Mouse (Mus musculus) ES-E14 (cell line): ENCODE data around the gene Spem2.
"Not testable (repeated sequence)": the region's sequence is repeated elsewhere in the genome, so short reads cannot be mapped to it uniquely, and the experiment has no call there.

Source experiments
- CHD2 ChIP-seq: IDR thresholded peaks from 2 replicates; pipeline ENCODE4 v1.6.1; 2014; ENCODE audit warnings: mild to moderate bottlenecking, low read depth, low read length, inconsistent platforms
- HCFC1 ChIP-seq: IDR thresholded peaks from 2 replicates; pipeline ENCODE4 v1.6.1; 2012; ENCODE audit warnings: low read length, inconsistent platforms, borderline replicate concordance; ENCODE audit not compliant: insufficient read depth
- MAFK ChIP-seq: IDR thresholded peaks from 2 replicates; pipeline ENCODE4 v1.6.1; 2014; ENCODE audit warnings: mild to moderate bottlenecking, low read depth, low read length, inconsistent platforms; ENCODE audit not compliant: insufficient read depth
- ZC3H11A ChIP-seq: IDR thresholded peaks from 2 replicates; pipeline ENCODE4 v1.6.1; 2012; ENCODE audit warnings: low read depth, mild to moderate bottlenecking, inconsistent platforms, low read length, borderline replicate concordance
- ZNF384 ChIP-seq: IDR thresholded peaks from 2 replicates; pipeline ENCODE4 v1.6.1; 2012; ENCODE audit warnings: low read depth, low read length, inconsistent platforms

DNA sequence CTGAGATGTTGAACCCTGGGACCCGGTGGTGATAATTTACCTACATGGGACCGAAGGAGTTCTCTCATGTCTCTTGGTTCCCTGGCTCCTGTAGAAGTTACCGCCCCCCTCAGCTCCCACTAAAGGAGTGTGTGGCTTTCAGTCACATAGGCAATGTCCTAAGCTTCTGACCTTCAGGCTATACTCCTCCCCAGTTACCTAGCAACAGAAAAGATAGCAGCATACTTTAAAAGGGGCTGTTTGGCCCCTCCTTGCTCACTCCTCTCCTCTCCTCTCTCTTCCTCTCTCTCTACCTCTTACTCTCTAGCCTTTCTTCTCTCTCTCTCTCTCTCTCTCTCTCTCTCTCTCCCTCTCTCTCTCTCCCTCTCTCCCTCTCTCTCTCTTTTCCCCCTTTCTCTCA, 45.5 kb upstream of the Spem2 start:
- not testable (repeated sequence) for TF ChIP-seq MAFK, ZC3H11A, ZNF384, CHD2, HCFC1
